Mouse (Mus musculus): ENCODE results near the gene Utrn. TPM values are rescaled to one million over a fixed set of nuclear protein-coding genes. Genes with fewer than 3 reads are reported as not detected.

Utrn gene
- total and polyA plus RNA-seq, 3 experiments = 9.4 to 115 (median 71.5) TPM

- peaks cover 84% of the 10 kb centered on the region for H3K36me3 ChIP-seq (replicated peaks)
- no peak for TF ChIP-seq POLR2AphosphoS5 (IDR thresholded peaks at IDR 0.05; ENCODE audit: insufficient replicate concordance, low read depth, low read length)
- no peak for TF ChIP-seq GATA1 (IDR thresholded peaks at IDR 0.05; ENCODE audit: borderline replicate concordance, low read length)
- TF ChIP-seq GATA2 (IDR thresholded peaks at IDR 0.05; ENCODE audit: borderline replicate concordance, low read depth, low read length) = no peak
- no peak for TF ChIP-seq TAL1 (conservative IDR thresholded peaks at IDR 0.05; ENCODE audit: low read depth, low read length)
- TF ChIP-seq CTCF (IDR thresholded peaks at IDR 0.05; ENCODE audit: low read depth, low read length) = no peak
- H3K4me3 ChIP-seq (ENCODE audit: low read depth, low read length) = no peak overlapping the region
- no peak for ATAC-seq (ENCODE audit: extremely low read depth, insufficient number of reproducible peaks, low FRiP score, poor library complexity, severe bottlenecking)
- no peaks in the 10 kb centered on the region for H3K27me3 ChIP-seq (ENCODE audit: insufficient read depth, low read length)
- no peaks in the 10 kb centered on the region for H3K9me3 ChIP-seq (replicated peaks)
- H3K4me1 ChIP-seq (ENCODE audit: insufficient read depth, low read depth, low read length) = no peaks in the 10 kb centered on the region
- DNase-seq (ENCODE audit: low spot score) = no peak
These were observed 132.0 kb downstream of the Utrn start for GRCm38 (mm10) chr10:12736861-12737835.

GRCm38 (mm10) chr10:12735695-12736094, 133.5 kb downstream of the Utrn start:
- ATAC-seq (ENCODE audit: extremely low read depth, insufficient number of reproducible peaks, low FRiP score, poor library complexity, severe bottlenecking) = no peak
- H3K36me3 ChIP-seq (replicated peaks) = peaks cover 88% of the 10 kb centered on the region
- H3K27me3 ChIP-seq (ENCODE audit: insufficient read depth, low read length) = no peaks in the 10 kb centered on the region
- no peaks in the 10 kb centered on the region for H3K9me3 ChIP-seq (replicated peaks)
- DNase-seq (ENCODE audit: low spot score) = no peak
- H3K4me1 ChIP-seq (ENCODE audit: insufficient read depth, low read depth, low read length) = no peaks in the 10 kb centered on the region
- no peak overlapping the region for H3K4me3 ChIP-seq (ENCODE audit: low read depth, low read length)
- TF ChIP-seq POLR2AphosphoS5 (IDR thresholded peaks at IDR 0.05; ENCODE audit: insufficient replicate concordance, low read depth, low read length) (no peak), GATA1 (IDR thresholded peaks at IDR 0.05; ENCODE audit: borderline replicate concordance, low read length) (no peak), GATA2 (IDR thresholded peaks at IDR 0.05; ENCODE audit: borderline replicate concordance, low read depth, low read length) (no peak), CTCF (IDR thresholded peaks at IDR 0.05; ENCODE audit: low read depth, low read length) (no peak), TAL1 (conservative IDR thresholded peaks at IDR 0.05; ENCODE audit: low read depth, low read length) (no peak)

- H3K9me3 ChIP-seq (replicated peaks) = no peaks in the 10 kb centered on the region
- no peak for TF ChIP-seq GATA2 (IDR thresholded peaks at IDR 0.05; ENCODE audit: borderline replicate concordance, low read depth, low read length)
- TF ChIP-seq CTCF (IDR thresholded peaks at IDR 0.05; ENCODE audit: low read depth, low read length) = no peak
- no peak for TF ChIP-seq GATA1 (IDR thresholded peaks at IDR 0.05; ENCODE audit: borderline replicate concordance, low read length)
- TF ChIP-seq TAL1 (conservative IDR thresholded peaks at IDR 0.05; ENCODE audit: low read depth, low read length) = no peak
- no peak for TF ChIP-seq POLR2AphosphoS5 (IDR thresholded peaks at IDR 0.05; ENCODE audit: insufficient replicate concordance, low read depth, low read length)
- no peak overlapping the region for H3K4me3 ChIP-seq (ENCODE audit: low read depth, low read length)
- H3K4me1 ChIP-seq (ENCODE audit: insufficient read depth, low read depth, low read length) = peaks cover 8% of the 10 kb centered on the region
- no peaks in the 10 kb centered on the region for H3K27me3 ChIP-seq (ENCODE audit: insufficient read depth, low read length)
- DNase-seq (ENCODE audit: low spot score) (no peak), ATAC-seq (ENCODE audit: extremely low read depth, insufficient number of reproducible peaks, low FRiP score, poor library complexity, severe bottlenecking) (no peak)
- peaks cover 85% of the 10 kb centered on the region for H3K36me3 ChIP-seq (replicated peaks)
These were observed 137.7 kb downstream of the Utrn start for GRCm38 (mm10) chr10:12731459-12731858.

GRCm38 (mm10) chr10:12729635-12730034, 139.5 kb downstream of the Utrn start:
- Histone ChIP-seq H3K9me3 (replicated peaks) (no peaks in the 10 kb centered on the region), H3K4me1 (ENCODE audit: insufficient read depth, low read depth, low read length) (peaks cover 26% of the 10 kb centered on the region), H3K27me3 (ENCODE audit: insufficient read depth, low read length) (no peaks in the 10 kb centered on the region), H3K4me3 (ENCODE audit: low read depth, low read length) (no peak overlapping the region), H3K36me3 (replicated peaks) (peaks cover 81% of the 10 kb centered on the region)
- ATAC-seq (ENCODE audit: extremely low read depth, insufficient number of reproducible peaks, low FRiP score, poor library complexity, severe bottlenecking) = no peak
- TF ChIP-seq POLR2AphosphoS5 (IDR thresholded peaks at IDR 0.05; ENCODE audit: insufficient replicate concordance, low read depth, low read length) (no peak), CTCF (IDR thresholded peaks at IDR 0.05; ENCODE audit: low read depth, low read length) (no peak), GATA1 (IDR thresholded peaks at IDR 0.05; ENCODE audit: borderline replicate concordance, low read length) (no peak), GATA2 (IDR thresholded peaks at IDR 0.05; ENCODE audit: borderline replicate concordance, low read depth, low read length) (no peak), TAL1 (conservative IDR thresholded peaks at IDR 0.05; ENCODE audit: low read depth, low read length) (no peak)
- DNase-seq (ENCODE audit: low spot score) = no peak

GRCm38 (mm10) chr10:12729033-12729432, 140.1 kb downstream of the Utrn start:
- ATAC-seq (ENCODE audit: extremely low read depth, insufficient number of reproducible peaks, low FRiP score, poor library complexity, severe bottlenecking) (no peak), DNase-seq (ENCODE audit: low spot score) (no peak)
- Histone ChIP-seq H3K27me3 (ENCODE audit: insufficient read depth, low read length) (no peaks in the 10 kb centered on the region), H3K4me1 (ENCODE audit: insufficient read depth, low read depth, low read length) (peaks cover 32% of the 10 kb centered on the region), H3K9me3 (replicated peaks) (no peaks in the 10 kb centered on the region), H3K4me3 (ENCODE audit: low read depth, low read length) (no peak overlapping the region), H3K36me3 (replicated peaks) (peaks cover 81% of the 10 kb centered on the region)
- no peak for TF ChIP-seq POLR2AphosphoS5 (IDR thresholded peaks at IDR 0.05; ENCODE audit: insufficient replicate concordance, low read depth, low read length)
- TF ChIP-seq GATA1 (IDR thresholded peaks at IDR 0.05; ENCODE audit: borderline replicate concordance, low read length) = no peak
- no peak for TF ChIP-seq TAL1 (conservative IDR thresholded peaks at IDR 0.05; ENCODE audit: low read depth, low read length)
- TF ChIP-seq GATA2 (IDR thresholded peaks at IDR 0.05; ENCODE audit: borderline replicate concordance, low read depth, low read length) = no peak
- no peak for TF ChIP-seq CTCF (IDR thresholded peaks at IDR 0.05; ENCODE audit: low read depth, low read length)

- ATAC-seq (ENCODE audit: extremely low read depth, insufficient number of reproducible peaks, low FRiP score, poor library complexity, severe bottlenecking) (no peak), DNase-seq (ENCODE audit: low spot score) (no peak)
- peaks cover 77% of the 10 kb centered on the region for H3K36me3 ChIP-seq (replicated peaks)
- H3K27me3 ChIP-seq (ENCODE audit: insufficient read depth, low read length) = no peaks in the 10 kb centered on the region
- no peak overlapping the region for H3K4me3 ChIP-seq (ENCODE audit: low read depth, low read length)
- peaks cover 43% of the 10 kb centered on the region for H3K4me1 ChIP-seq (ENCODE audit: insufficient read depth, low read depth, low read length)
- H3K9me3 ChIP-seq (replicated peaks) = no peaks in the 10 kb centered on the region
- TF ChIP-seq CTCF (IDR thresholded peaks at IDR 0.05; ENCODE audit: low read depth, low read length) = no peak
- TF ChIP-seq TAL1 (conservative IDR thresholded peaks at IDR 0.05; ENCODE audit: low read depth, low read length) = no peak
- TF ChIP-seq GATA2 (IDR thresholded peaks at IDR 0.05; ENCODE audit: borderline replicate concordance, low read depth, low read length) = no peak
- TF ChIP-seq POLR2AphosphoS5 (IDR thresholded peaks at IDR 0.05; ENCODE audit: insufficient replicate concordance, low read depth, low read length) = no peak
- no peak for TF ChIP-seq GATA1 (IDR thresholded peaks at IDR 0.05; ENCODE audit: borderline replicate concordance, low read length)
These were observed 141.3 kb downstream of the Utrn start for GRCm38 (mm10) chr10:12727881-12728280.
